Mouse (Mus musculus) neural tube, postnatal 0 days (tissue): ENCODE results near the gene Emc9. TPM values are rescaled to one million over a fixed set of nuclear protein-coding genes. Genes with fewer than 3 reads are reported as not detected.

ENCODE experiments used
- polyA plus RNA-seq: library from polyadenylated mRNA; unstranded; fragments of >200 nt; fragmentation: Nextera tagmentation; extraction: Ambion mirVana; gene quantifications from 2 replicates; pipeline ENCODE4 v1.2.1, GENCODE M21; 2015

The Emc9 gene
- polyA plus RNA-seq, result 92.8 and 99.8 TPM in 2 replicates

GRCm38 (mm10) chr14:55584702-55585565 lies at the start of gene Emc9:
Gene Emc9, minus strand, starts transcription at chr14:55585302.

GRCm38 (mm10) chr14:55617822-55618221 lies 32.7 kb upstream of the Emc9 start, which contains the start of gene Rec8:
Gene Rec8, plus strand, starts transcription at chr14:55618037.

DNA sequence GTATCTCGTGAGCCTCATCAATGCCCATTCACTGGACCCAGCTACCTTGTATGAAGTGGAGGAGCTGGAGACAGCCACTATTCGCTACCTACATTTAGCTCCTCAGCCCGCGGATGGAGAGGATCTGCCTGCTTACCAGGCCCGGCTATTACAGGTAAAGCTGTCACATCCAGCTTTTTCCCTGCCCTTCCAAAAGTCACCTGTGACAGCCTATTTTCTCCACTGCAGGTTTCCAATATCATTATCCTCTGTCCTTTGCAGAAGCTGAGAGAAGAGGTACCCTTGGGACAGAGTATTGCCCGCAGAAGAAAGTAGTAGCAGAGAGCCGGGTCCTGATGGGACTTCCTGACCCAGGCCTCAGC lies 18.1 kb upstream of the Emc9 start, which contains the start of gene Irf9:
Gene Irf9 (plus strand): TSS at position 301 of the 362 bp plus-strand sequence.

DNA sequence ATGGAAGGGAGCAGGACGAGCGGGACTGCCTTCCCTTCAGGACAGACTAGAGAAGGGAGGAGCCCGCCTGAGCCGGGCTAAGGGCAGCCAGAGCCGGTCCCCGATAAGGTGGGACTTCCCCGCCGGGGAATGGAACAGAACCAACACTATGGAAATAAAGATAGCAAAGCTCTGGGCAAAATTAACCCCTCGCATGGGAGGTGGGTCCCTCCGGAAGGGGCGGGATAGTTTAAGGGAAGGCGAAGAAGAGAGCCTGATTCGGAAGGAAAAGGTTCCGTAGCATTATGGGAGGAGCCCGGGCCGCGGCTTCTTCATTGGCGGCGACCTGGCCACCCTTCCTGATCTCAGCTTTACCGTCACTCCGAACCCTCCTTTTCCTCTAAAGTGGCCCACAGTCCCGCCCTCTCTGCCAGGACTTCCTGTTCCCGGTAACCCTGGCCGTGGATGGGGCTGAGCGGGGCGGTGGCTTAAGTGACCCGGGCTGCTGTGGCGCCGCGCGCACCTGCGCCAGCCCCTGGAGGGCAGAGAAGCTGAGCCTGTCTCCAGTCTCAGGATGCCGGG lies 6.3 kb upstream of the Emc9 start, which contains the start of gene Rnf31:
Gene Rnf31 (plus strand): TSS at position 378 of the 561 bp plus-strand sequence.

GRCm38 (mm10) chr14:55590748-55591330 lies 5.7 kb upstream of the Emc9 start, which contains the start of gene Psme2:
Gene Psme2, minus strand, starts transcription at chr14:55591113.

GRCm38 (mm10) chr14:55577871-55578667 lies 7.0 kb downstream of the Emc9 start, which contains the start of gene Psme1:
Gene Psme1, plus strand, starts transcription at chr14:55578123.

GRCm38 (mm10) chr14:55575302-55575701 lies 9.8 kb downstream of the Emc9 start, which contains the start of gene Fitm1:
Gene Fitm1, plus strand, starts transcription at chr14:55575617.

DNA sequence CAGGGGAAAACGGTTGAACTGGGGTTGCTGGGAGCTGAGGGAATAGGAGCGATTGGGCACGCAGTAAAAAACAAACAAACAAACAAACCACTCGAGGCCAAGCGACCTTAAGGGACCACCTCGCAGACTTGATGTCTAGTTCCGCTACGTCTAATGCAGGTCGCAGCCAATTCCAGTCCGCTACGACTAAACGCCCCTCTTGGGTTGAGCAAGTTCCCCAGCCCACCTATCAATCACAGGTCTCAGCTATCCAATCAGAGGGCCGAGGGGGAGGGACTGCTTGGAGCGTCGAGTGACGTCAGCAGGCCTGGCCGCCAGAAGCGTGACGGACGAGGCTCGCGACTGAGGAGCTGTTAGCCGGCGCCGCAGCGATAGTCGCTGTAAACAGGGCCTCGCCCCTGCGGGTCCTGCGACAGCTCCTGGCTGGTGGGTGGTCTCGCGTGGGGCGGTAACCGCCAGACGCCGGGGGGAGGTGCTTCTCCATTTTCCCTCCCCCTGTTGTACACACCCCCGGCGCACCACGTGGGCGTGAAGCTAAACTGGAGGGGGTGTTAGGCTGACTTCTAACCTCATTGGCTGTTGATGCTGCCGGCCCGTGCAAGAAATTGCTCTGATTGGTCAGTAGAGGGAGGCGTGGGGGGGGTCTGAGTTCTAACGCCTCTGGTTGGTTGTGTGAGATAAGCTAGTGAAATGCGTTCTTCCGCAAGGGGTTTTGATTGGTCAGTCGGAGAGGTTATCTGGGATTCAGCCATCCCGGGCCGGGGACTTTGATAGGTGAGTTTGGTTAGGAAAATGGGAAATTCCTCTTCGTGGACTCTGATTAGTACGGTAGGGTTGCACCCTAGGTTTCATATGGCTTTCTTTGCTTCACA lies 24.7 kb downstream of the Emc9 start, which contains the start of gene A730061H03Rik:
Gene A730061H03Rik (minus strand): TSS at position 205 of the 872 bp plus-strand sequence.

GRCm38 (mm10) chr14:55559799-55560201 lies 25.3 kb downstream of the Emc9 start, which contains the start of gene Dcaf11:
Gene Dcaf11, plus strand, starts transcription at chr14:55560006.

DNA sequence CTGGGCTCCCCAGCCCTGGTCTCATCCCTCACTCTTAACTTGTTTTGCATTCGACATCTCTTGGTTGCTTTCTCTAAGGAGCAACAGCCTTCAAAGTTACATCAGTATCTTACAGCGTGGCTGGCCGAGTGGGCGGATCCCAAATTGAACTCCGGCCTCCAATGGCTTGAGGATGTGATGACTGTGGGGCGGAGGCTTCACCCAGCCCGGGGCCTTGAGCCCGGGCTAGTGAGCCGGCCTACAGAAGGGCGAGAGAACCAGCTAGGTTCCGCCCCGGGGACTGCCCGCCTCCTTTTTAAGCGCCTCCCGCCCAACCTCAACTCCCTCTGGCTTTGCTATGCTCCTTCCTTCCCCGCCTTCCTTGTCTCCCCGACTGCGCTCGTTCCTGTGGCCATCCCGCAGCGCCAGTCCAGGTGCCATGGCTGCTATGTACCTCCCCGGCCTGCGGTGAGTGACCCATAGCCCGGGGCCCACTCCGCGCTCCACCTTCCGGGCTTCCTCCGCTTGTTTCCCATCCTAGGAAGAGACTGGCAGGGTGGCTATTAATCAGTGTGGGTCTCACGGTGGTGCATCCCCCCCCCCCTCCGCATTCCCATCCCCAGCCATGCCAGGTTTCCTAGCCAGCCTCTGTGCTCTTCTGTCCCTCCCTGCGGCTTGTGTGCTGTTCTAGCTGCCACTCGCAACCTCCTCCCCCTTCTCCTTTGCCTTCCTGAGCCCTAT lies 44.9 kb downstream of the Emc9 start, which contains the start of gene Pck2:
Gene Pck2 (plus strand): TSS at position 200 of the 720 bp plus-strand sequence.

Other genes with a start within 250 kb of the Emc9 start
- gene Dhrs4, start 106.5 kb downstream of the Emc9 start, polyA plus RNA-seq, result 23.9 and 29.2 TPM in 2 replicates
- gene Carmil3, start 94.7 kb downstream of the Emc9 start, polyA plus RNA-seq, result 22.4 and 27.9 TPM in 2 replicates
- 72.7 and 73.7 TPM in 2 replicates for gene Cpne6, start 74.9 kb downstream of the Emc9 start, polyA plus RNA-seq
- gene Nrl, start 60.3 kb downstream of the Emc9 start, polyA plus RNA-seq, result 0.53 and 0.66 TPM in 2 replicates
- 28.3 and 29.6 TPM in 2 replicates for gene Pck2, start 45.0 kb downstream of the Emc9 start, polyA plus RNA-seq
- gene Dcaf11, start 25.3 kb downstream of the Emc9 start, polyA plus RNA-seq, result 77.2 and 77.8 TPM in 2 replicates
- 0.83 and 1.1 TPM in 2 replicates for gene A730061H03Rik, start 24.9 kb downstream of the Emc9 start, polyA plus RNA-seq
- gene Fitm1, start 9.7 kb downstream of the Emc9 start, polyA plus RNA-seq, result 0.32 TPM in 1 of 2 replicates, not detected in the other
- 218 and 246 TPM in 2 replicates for gene Psme1, start 7.2 kb downstream of the Emc9 start, polyA plus RNA-seq
- 154 and 183 TPM in 2 replicates for gene Psme2, start 5.8 kb upstream of the Emc9 start, polyA plus RNA-seq
- gene Rnf31, start 6.4 kb upstream of the Emc9 start, polyA plus RNA-seq, result 16.4 and 23.6 TPM in 2 replicates
- 10.0 and 13.8 TPM in 2 replicates for gene Irf9, start 18.3 kb upstream of the Emc9 start, polyA plus RNA-seq
- gene Rec8, start 32.7 kb upstream of the Emc9 start, polyA plus RNA-seq, result 14.5 and 14.7 TPM in 2 replicates
- gene Ipo4, start 50.7 kb upstream of the Emc9 start, polyA plus RNA-seq, result 91.3 and 115 TPM in 2 replicates
- 1.4 and 1.9 TPM in 2 replicates for gene Gm49378, start 52.6 kb upstream of the Emc9 start, polyA plus RNA-seq
- gene Tm9sf1, start 58.5 kb upstream of the Emc9 start, polyA plus RNA-seq, result 56.4 and 60.8 TPM in 2 replicates
- 0.18 and 0.27 TPM in 2 replicates for gene Tssk4, start 64.9 kb upstream of the Emc9 start, polyA plus RNA-seq
- 73.9 and 80.1 TPM in 2 replicates for gene Mdp1, start 75.2 kb upstream of the Emc9 start, polyA plus RNA-seq
- gene Gmpr2, start 86.6 kb upstream of the Emc9 start, polyA plus RNA-seq, result 39.0 and 39.8 TPM in 2 replicates
- 600 and 637 TPM in 2 replicates for gene Nedd8, start 86.8 kb upstream of the Emc9 start, polyA plus RNA-seq
- 23.1 and 26.2 TPM in 2 replicates for gene Tinf2, start 96.5 kb upstream of the Emc9 start, polyA plus RNA-seq
- gene Tgm1, start 128.6 kb upstream of the Emc9 start, polyA plus RNA-seq, result 0.19 and 0.46 TPM in 2 replicates
- gene Rabggta, start 137.0 kb upstream of the Emc9 start, polyA plus RNA-seq, result 51.6 and 55.1 TPM in 2 replicates
- 98.5 and 99.2 TPM in 2 replicates for gene Dhrs1, start 160.4 kb upstream of the Emc9 start, polyA plus RNA-seq
- 18.9 and 24.6 TPM in 2 replicates for gene Nop9, start 160.4 kb upstream of the Emc9 start, polyA plus RNA-seq
- 0.57 and 0.76 TPM in 2 replicates for gene Cideb, start 173.2 kb upstream of the Emc9 start, polyA plus RNA-seq
- gene Ltb4r2, start 176.1 kb upstream of the Emc9 start, polyA plus RNA-seq, result 0.50 and 0.74 TPM in 2 replicates
- gene Ltb4r1, start 180.7 kb upstream of the Emc9 start, polyA plus RNA-seq, result 0.38 and 1.1 TPM in 2 replicates
- gene Adcy4, start 198.8 kb upstream of the Emc9 start, polyA plus RNA-seq, result 2.4 and 2.6 TPM in 2 replicates
- gene Ripk3, start 203.6 kb upstream of the Emc9 start, polyA plus RNA-seq, result 1.4 and 1.5 TPM in 2 replicates
- gene Nfatc4, start 237.8 kb upstream of the Emc9 start, polyA plus RNA-seq, result 5.1 and 5.7 TPM in 2 replicates